Mouse (Mus musculus): ENCODE results near the gene Tmem201. TPM values are rescaled to one million over a fixed set of nuclear protein-coding genes. Genes with fewer than 3 reads are reported as not detected.

Gene Tmem201
- polyA plus RNA-seq, 1 experiment = 27.7 TPM

DNA sequence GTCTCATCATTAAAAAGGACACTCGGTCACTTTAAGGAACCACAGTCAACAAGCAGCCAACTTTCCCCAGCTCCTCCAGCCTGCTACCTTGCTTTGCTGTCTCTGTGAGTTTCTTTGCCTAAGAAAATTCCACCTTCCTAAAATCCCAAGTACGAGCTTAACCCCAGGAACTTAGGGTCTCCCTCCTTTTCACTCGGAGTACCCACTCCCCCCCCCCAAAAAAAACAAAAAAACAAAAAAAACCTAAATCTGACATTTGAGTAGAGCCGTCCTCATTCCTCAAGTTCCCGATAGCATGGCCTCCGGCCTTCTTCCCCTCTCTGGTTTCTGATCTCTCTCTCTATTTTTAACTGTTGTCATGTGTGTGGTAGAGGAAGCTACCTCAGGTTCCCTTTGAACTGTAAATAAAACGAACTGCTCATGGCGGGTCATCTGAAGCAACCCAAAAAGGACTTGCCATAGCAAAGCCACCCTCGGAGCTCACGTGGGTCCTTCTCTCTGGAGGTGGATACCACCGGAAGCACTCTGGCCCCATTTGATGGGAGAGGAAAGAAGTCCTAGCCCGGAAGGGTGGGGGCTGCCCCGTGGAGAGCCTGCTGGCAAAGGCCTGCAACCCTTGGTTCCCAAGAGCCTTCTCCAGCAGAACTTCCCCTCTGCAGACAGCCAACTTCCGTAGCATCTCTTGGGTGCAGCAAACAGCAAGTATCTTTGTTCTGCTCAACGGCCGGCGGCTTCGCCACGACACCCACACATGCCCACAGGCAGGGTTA, 35.4 kb downstream of the Tmem201 start, which contains the start of gene Pik3cd:
Pik3cd (minus strand) TSS at position 362 of the 770 bp plus-strand sequence.
- Histone ChIP-seq H3ac (ENCODE audit: control insufficient read depth, insufficient read length, low read depth) (no peak within 1 kb of the TSS), H3K4me3 (ENCODE audit: insufficient read depth, poor library complexity, severe bottlenecking) (no peak within 1 kb of the TSS), H3K27me3 (ENCODE audit: control insufficient read depth, insufficient read depth, insufficient read length) (no peaks in the 10 kb centered on the region), H3K79me3 (ENCODE audit: low read depth) (no peaks in the 10 kb centered on the region), H3K79me2 (ENCODE audit: control insufficient read depth, insufficient read depth) (no peaks in the 10 kb centered on the region), H3K36me3 (ENCODE audit: control insufficient read depth, insufficient read depth) (no peaks in the 10 kb centered on the region)
- no peak for TF ChIP-seq CTCF (IDR thresholded peaks at IDR 0.05; ENCODE audit: control insufficient read depth, insufficient read depth, insufficient read length)
- TF ChIP-seq USF1 (IDR thresholded peaks at IDR 0.05; ENCODE audit: low read depth) = no peak
- no peak for TF ChIP-seq CEBPB (IDR thresholded peaks at IDR 0.05; ENCODE audit: low read depth)
- no peak for TF ChIP-seq FOSL1 (IDR thresholded peaks at IDR 0.05; ENCODE audit: insufficient read depth, low read length, poor library complexity, severe bottlenecking)
- no peak for TF ChIP-seq MAX (IDR thresholded peaks at IDR 0.05)
- TF ChIP-seq MYOD1 (IDR thresholded peaks at IDR 0.05; ENCODE audit: control insufficient read depth, insufficient read length, low read depth) = no peak
- TF ChIP-seq MYOG (IDR thresholded peaks at IDR 0.05; ENCODE audit: control insufficient read depth, extremely low read depth, insufficient read length) = no peak

DNA sequence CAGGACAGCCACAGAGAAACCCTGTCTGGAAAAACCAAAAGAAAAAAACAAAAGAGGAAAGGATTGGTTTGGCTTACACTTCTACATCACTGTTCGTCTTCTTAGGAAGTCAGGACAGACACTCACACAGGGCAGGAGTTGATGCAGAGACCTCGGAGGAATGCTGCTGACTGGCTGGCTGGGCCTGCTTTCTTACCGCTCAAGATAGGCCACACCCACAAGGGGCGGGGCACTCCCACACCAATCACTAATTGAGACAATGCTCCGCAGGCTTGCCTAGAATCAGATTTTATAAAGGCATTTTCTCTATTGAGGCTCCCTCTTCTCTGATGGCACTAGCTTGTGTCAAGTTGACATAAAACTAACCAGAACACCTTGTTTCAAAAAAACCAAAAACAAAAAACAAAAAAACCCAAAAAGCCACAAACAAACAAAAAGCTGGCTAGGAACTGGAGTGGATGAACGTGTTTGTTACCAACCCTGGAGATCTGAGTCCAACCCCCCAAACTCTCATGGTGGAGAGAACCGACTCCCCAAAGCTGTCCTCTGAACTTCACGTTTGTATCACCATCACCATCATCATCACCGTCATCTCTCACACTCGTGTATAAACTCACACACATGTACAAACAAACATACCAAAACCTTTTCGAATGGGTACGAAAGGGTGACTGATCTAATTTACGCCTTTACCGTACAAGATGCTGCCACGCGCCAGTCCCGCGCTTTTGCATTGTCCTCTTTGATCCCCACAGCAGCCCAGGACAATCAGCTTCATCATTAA, 36.2 kb downstream of the Tmem201 start:
- H3K79me2 ChIP-seq (ENCODE audit: control insufficient read depth, insufficient read depth) = no peaks in the 10 kb centered on the region
- TF ChIP-seq MAX (IDR thresholded peaks at IDR 0.05) (no peak), MYOG (IDR thresholded peaks at IDR 0.05; ENCODE audit: control insufficient read depth, extremely low read depth, insufficient read length) (no peak), USF1 (IDR thresholded peaks at IDR 0.05; ENCODE audit: low read depth) (no peak), CTCF (IDR thresholded peaks at IDR 0.05; ENCODE audit: control insufficient read depth, insufficient read depth, insufficient read length) (no peak)
- H3K4me3 ChIP-seq (ENCODE audit: insufficient read depth, poor library complexity, severe bottlenecking) = no peak overlapping the region
- H3K79me3 ChIP-seq (ENCODE audit: low read depth) = no peaks in the 10 kb centered on the region
- H3K36me3 ChIP-seq (ENCODE audit: control insufficient read depth, insufficient read depth) = no peaks in the 10 kb centered on the region
- H3K27me3 ChIP-seq (ENCODE audit: control insufficient read depth, insufficient read depth, insufficient read length) = no peaks in the 10 kb centered on the region
- H3ac ChIP-seq (ENCODE audit: control insufficient read depth, insufficient read length, low read depth) = no peak overlapping the region

- Histone ChIP-seq H3K36me3 (ENCODE audit: control insufficient read depth, insufficient read depth) (no peaks in the 10 kb centered on the region), H3K4me3 (ENCODE audit: insufficient read depth, poor library complexity, severe bottlenecking) (no peak overlapping the region), H3K27me3 (ENCODE audit: control insufficient read depth, insufficient read depth, insufficient read length) (no peaks in the 10 kb centered on the region), H3ac (ENCODE audit: control insufficient read depth, insufficient read length, low read depth) (no peak overlapping the region), H3K79me3 (ENCODE audit: low read depth) (no peaks in the 10 kb centered on the region), H3K79me2 (ENCODE audit: control insufficient read depth, insufficient read depth) (no peaks in the 10 kb centered on the region)
- TF ChIP-seq CEBPB (IDR thresholded peaks at IDR 0.05; ENCODE audit: low read depth) (no peak), CTCF (IDR thresholded peaks at IDR 0.05; ENCODE audit: control insufficient read depth, insufficient read depth, insufficient read length) (no peak), MAX (IDR thresholded peaks at IDR 0.05) (no peak), MYOD1 (IDR thresholded peaks at IDR 0.05; ENCODE audit: control insufficient read depth, insufficient read length, low read depth) (no peak), USF1 (IDR thresholded peaks at IDR 0.05; ENCODE audit: low read depth) (no peak), MYOG (IDR thresholded peaks at IDR 0.05; ENCODE audit: control insufficient read depth, extremely low read depth, insufficient read length) (no peak), FOSL1 (IDR thresholded peaks at IDR 0.05; ENCODE audit: insufficient read depth, low read length, poor library complexity, severe bottlenecking) (no peak)
Observed at GRCm38 (mm10) chr4:149699953-149700352, 37.9 kb downstream of the Tmem201 start.

GRCm38 (mm10) chr4:149698197-149698821, 39.5 kb downstream of the Tmem201 start:
- peak overlapping the region; percentile 6 for H3K4me3 ChIP-seq (ENCODE audit: insufficient read depth, poor library complexity, severe bottlenecking)
- no peaks in the 10 kb centered on the region for H3K79me3 ChIP-seq (ENCODE audit: low read depth)
- no peaks in the 10 kb centered on the region for H3K36me3 ChIP-seq (ENCODE audit: control insufficient read depth, insufficient read depth)
- no peaks in the 10 kb centered on the region for H3K79me2 ChIP-seq (ENCODE audit: control insufficient read depth, insufficient read depth)
- TF ChIP-seq CTCF (IDR thresholded peaks at IDR 0.05; ENCODE audit: control insufficient read depth, insufficient read depth, insufficient read length) (peak; percentile 89), MAX (IDR thresholded peaks at IDR 0.05) (no peak), CEBPB (IDR thresholded peaks at IDR 0.05; ENCODE audit: low read depth) (no peak), USF1 (IDR thresholded peaks at IDR 0.05; ENCODE audit: low read depth) (no peak)
- no peaks in the 10 kb centered on the region for H3K27me3 ChIP-seq (ENCODE audit: control insufficient read depth, insufficient read depth, insufficient read length)
- peak overlapping the region; percentile 14 for H3ac ChIP-seq (ENCODE audit: control insufficient read depth, insufficient read length, low read depth)

DNA sequence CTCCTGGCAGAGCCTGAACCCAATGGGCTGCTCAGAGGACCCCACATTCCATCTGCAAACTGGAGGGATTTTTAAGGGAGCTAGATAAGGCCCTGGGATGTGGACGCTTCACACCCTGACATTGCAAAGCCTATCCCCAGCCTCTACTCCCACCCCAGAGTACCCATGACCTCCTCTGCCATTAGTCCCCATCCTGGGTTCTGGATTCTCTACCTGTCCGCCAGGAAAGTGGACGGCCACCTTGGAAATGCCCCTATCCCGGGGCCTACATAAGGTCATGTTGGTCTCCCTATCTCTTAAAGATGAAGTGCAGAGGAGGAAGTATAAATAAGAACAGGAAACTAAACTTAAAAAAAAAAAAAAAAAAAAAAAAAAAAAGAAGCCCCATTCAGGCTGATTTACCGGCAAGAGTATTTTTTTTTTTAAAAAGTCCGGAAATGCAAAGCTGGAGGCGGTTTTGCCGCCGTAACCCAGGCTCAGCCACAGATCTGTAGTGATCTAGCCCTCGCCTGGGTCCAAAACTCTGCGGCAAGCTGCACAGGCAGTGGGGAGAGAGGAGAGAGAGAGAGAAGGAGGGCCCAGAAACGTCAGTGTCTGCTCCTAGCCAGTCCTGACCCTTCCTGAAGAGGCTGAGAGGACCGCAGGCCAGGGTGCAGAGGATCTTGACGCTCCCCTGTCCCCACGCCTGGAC, 40.2 kb downstream of the Tmem201 start:
- TF ChIP-seq FOSL1 (IDR thresholded peaks at IDR 0.05; ENCODE audit: insufficient read depth, low read length, poor library complexity, severe bottlenecking) (no peak), MAX (IDR thresholded peaks at IDR 0.05) (no peak), CTCF (IDR thresholded peaks at IDR 0.05; ENCODE audit: control insufficient read depth, insufficient read depth, insufficient read length) (no peak), MYOG (IDR thresholded peaks at IDR 0.05; ENCODE audit: control insufficient read depth, extremely low read depth, insufficient read length) (no peak), USF1 (IDR thresholded peaks at IDR 0.05; ENCODE audit: low read depth) (no peak), MYOD1 (IDR thresholded peaks at IDR 0.05; ENCODE audit: control insufficient read depth, insufficient read length, low read depth) (no peak), CEBPB (IDR thresholded peaks at IDR 0.05; ENCODE audit: low read depth) (no peak)
- H3K36me3 ChIP-seq (ENCODE audit: control insufficient read depth, insufficient read depth) = no peaks in the 10 kb centered on the region
- H3K79me3 ChIP-seq (ENCODE audit: low read depth) = no peaks in the 10 kb centered on the region
- H3K4me3 ChIP-seq (ENCODE audit: insufficient read depth, poor library complexity, severe bottlenecking) = no peak overlapping the region
- no peaks in the 10 kb centered on the region for H3K27me3 ChIP-seq (ENCODE audit: control insufficient read depth, insufficient read depth, insufficient read length)
- no peaks in the 10 kb centered on the region for H3K79me2 ChIP-seq (ENCODE audit: control insufficient read depth, insufficient read depth)
- H3ac ChIP-seq (ENCODE audit: control insufficient read depth, insufficient read length, low read depth) = peak overlapping the region; percentile 1
